Mouse (Mus musculus): ENCODE results near the gene Pard3b. TPM values are rescaled to one million over a fixed set of nuclear protein-coding genes. Genes with fewer than 3 reads are reported as not detected.

The Pard3b gene
- polyA plus RNA-seq, 1 experiment, result 0.69 TPM

- H3K36me3 ChIP-seq (ENCODE audit: control insufficient read depth, insufficient read depth, low read length), result no peaks in the 10 kb centered on the region
- peak overlapping the region; percentile 29; the same call in 1 of the 2 replicates for H3K27ac ChIP-seq (ENCODE audit: insufficient read depth, low read length)
- H3K4me3 ChIP-seq (ENCODE audit: extremely low read depth, insufficient read depth, insufficient read length), result no peak overlapping the region
- WGBS, result 84% methylated on average over 5 of the region's 5 CpGs
- TF ChIP-seq CTCF (IDR thresholded peaks at IDR 0.05; ENCODE audit: extremely low read depth, insufficient read depth, insufficient read length, insufficient replicate concordance) (no peak), POLR2A (IDR thresholded peaks at IDR 0.05; ENCODE audit: low read depth, low read length) (no peak)
- DNase-seq (ENCODE audit: low read depth in 1 of 2, low spot score in 2 of 2), result no peak
- peaks cover 2% of the 10 kb centered on the region; the same call in 1 of the 2 replicates for H3K4me1 ChIP-seq (ENCODE audit: control insufficient read depth, insufficient read depth, insufficient read length)
- H3K27me3 ChIP-seq (ENCODE audit: control insufficient read depth, insufficient read depth, low read length), result no peaks in the 10 kb centered on the region
These were observed 860.5 kb downstream of the Pard3b start for GRCm38 (mm10) chr1:62499146-62499545.

- Histone ChIP-seq H3K36me3 (ENCODE audit: control insufficient read depth, insufficient read depth, low read length) (no peaks in the 10 kb centered on the region), H3K27me3 (ENCODE audit: control insufficient read depth, insufficient read depth, low read length) (no peaks in the 10 kb centered on the region), H3K4me1 (ENCODE audit: control insufficient read depth, insufficient read depth, insufficient read length) (no peaks in the 10 kb centered on the region), H3K4me3 (ENCODE audit: extremely low read depth, insufficient read depth, insufficient read length) (no peak overlapping the region), H3K27ac (ENCODE audit: insufficient read depth, low read length) (no peak overlapping the region)
- TF ChIP-seq POLR2A (IDR thresholded peaks at IDR 0.05; ENCODE audit: low read depth, low read length), result no peak
- WGBS, result 90% methylated on average over 4 of the region's 4 CpGs
- no peak for DNase-seq (ENCODE audit: low read depth in 1 of 2, low spot score in 2 of 2)
These were observed 871.9 kb downstream of the Pard3b start for GRCm38 (mm10) chr1:62510501-62510900.

- no peaks in the 10 kb centered on the region for H3K36me3 ChIP-seq (ENCODE audit: control insufficient read depth, insufficient read depth, low read length)
- H3K4me3 ChIP-seq (ENCODE audit: extremely low read depth, insufficient read depth, insufficient read length), result no peak overlapping the region
- H3K4me1 ChIP-seq (ENCODE audit: control insufficient read depth, insufficient read depth, insufficient read length), result no peaks in the 10 kb centered on the region
- DNase-seq (ENCODE audit: low read depth in 1 of 2, low spot score in 2 of 2), result no peak
- WGBS, result 93% methylated on average over 3 of the region's 3 CpGs
- H3K27me3 ChIP-seq (ENCODE audit: control insufficient read depth, insufficient read depth, low read length), result no peaks in the 10 kb centered on the region
- no peak for TF ChIP-seq CTCF (IDR thresholded peaks at IDR 0.05; ENCODE audit: extremely low read depth, insufficient read depth, insufficient read length, insufficient replicate concordance)
- TF ChIP-seq POLR2A (IDR thresholded peaks at IDR 0.05; ENCODE audit: low read depth, low read length), result no peak
- H3K27ac ChIP-seq (ENCODE audit: insufficient read depth, low read length), result no peak overlapping the region
These were observed 873.1 kb downstream of the Pard3b start for GRCm38 (mm10) chr1:62511681-62512080.

- WGBS, result 94% methylated on average over 2 of the region's 2 CpGs
- Histone ChIP-seq H3K36me3 (ENCODE audit: control insufficient read depth, insufficient read depth, low read length) (no peaks in the 10 kb centered on the region), H3K27ac (ENCODE audit: insufficient read depth, low read length) (no peak overlapping the region), H3K27me3 (ENCODE audit: control insufficient read depth, insufficient read depth, low read length) (no peaks in the 10 kb centered on the region), H3K4me1 (ENCODE audit: control insufficient read depth, insufficient read depth, insufficient read length) (no peaks in the 10 kb centered on the region), H3K4me3 (ENCODE audit: extremely low read depth, insufficient read depth, insufficient read length) (no peak overlapping the region)
- TF ChIP-seq POLR2A (IDR thresholded peaks at IDR 0.05; ENCODE audit: low read depth, low read length) (no peak), CTCF (IDR thresholded peaks at IDR 0.05; ENCODE audit: extremely low read depth, insufficient read depth, insufficient read length, insufficient replicate concordance) (no peak)
- DNase-seq (ENCODE audit: low read depth in 1 of 2, low spot score in 2 of 2), result no peak
These were observed 880.1 kb downstream of the Pard3b start for GRCm38 (mm10) chr1:62518621-62519213.

GRCm38 (mm10) chr1:62521368-62521767 lies 882.7 kb downstream of the Pard3b start:
- 80% methylated on average over 7 of the region's 7 CpGs for WGBS
- no peak for TF ChIP-seq CTCF (IDR thresholded peaks at IDR 0.05; ENCODE audit: extremely low read depth, insufficient read depth, insufficient read length, insufficient replicate concordance)
- no peak for TF ChIP-seq POLR2A (IDR thresholded peaks at IDR 0.05; ENCODE audit: low read depth, low read length)
- Histone ChIP-seq H3K4me1 (ENCODE audit: control insufficient read depth, insufficient read depth, insufficient read length) (no peaks in the 10 kb centered on the region), H3K27me3 (ENCODE audit: control insufficient read depth, insufficient read depth, low read length) (no peaks in the 10 kb centered on the region), H3K4me3 (ENCODE audit: extremely low read depth, insufficient read depth, insufficient read length) (no peak overlapping the region), H3K27ac (ENCODE audit: insufficient read depth, low read length) (no peak overlapping the region), H3K36me3 (ENCODE audit: control insufficient read depth, insufficient read depth, low read length) (no peaks in the 10 kb centered on the region)
- no peak for DNase-seq (ENCODE audit: low read depth in 1 of 2, low spot score in 2 of 2)

GRCm38 (mm10) chr1:62522761-62523160 lies 884.1 kb downstream of the Pard3b start:
- H3K27ac ChIP-seq (ENCODE audit: insufficient read depth, low read length), result no peak overlapping the region
- DNase-seq (ENCODE audit: low read depth in 1 of 2, low spot score in 2 of 2), result no peak
- no peak overlapping the region for H3K4me3 ChIP-seq (ENCODE audit: extremely low read depth, insufficient read depth, insufficient read length)
- no peaks in the 10 kb centered on the region for H3K4me1 ChIP-seq (ENCODE audit: control insufficient read depth, insufficient read depth, insufficient read length)
- no peaks in the 10 kb centered on the region for H3K27me3 ChIP-seq (ENCODE audit: control insufficient read depth, insufficient read depth, low read length)
- TF ChIP-seq POLR2A (IDR thresholded peaks at IDR 0.05; ENCODE audit: low read depth, low read length) (no peak), CTCF (IDR thresholded peaks at IDR 0.05; ENCODE audit: extremely low read depth, insufficient read depth, insufficient read length, insufficient replicate concordance) (no peak)
- WGBS, result 91% methylated on average over 2 of the region's 2 CpGs
- no peaks in the 10 kb centered on the region for H3K36me3 ChIP-seq (ENCODE audit: control insufficient read depth, insufficient read depth, low read length)

GRCm38 (mm10) chr1:62527788-62528187 lies 889.2 kb downstream of the Pard3b start:
- DNase-seq (ENCODE audit: low read depth in 1 of 2, low spot score in 2 of 2), result no peak
- Histone ChIP-seq H3K4me1 (ENCODE audit: control insufficient read depth, insufficient read depth, insufficient read length) (no peaks in the 10 kb centered on the region), H3K27ac (ENCODE audit: insufficient read depth, low read length) (no peak overlapping the region), H3K4me3 (ENCODE audit: extremely low read depth, insufficient read depth, insufficient read length) (no peak overlapping the region), H3K27me3 (ENCODE audit: control insufficient read depth, insufficient read depth, low read length) (no peaks in the 10 kb centered on the region), H3K36me3 (ENCODE audit: control insufficient read depth, insufficient read depth, low read length) (no peaks in the 10 kb centered on the region)
- whole genome bisulfite sequencing, result 92% methylated on average over 7 of the region's 7 CpGs
- TF ChIP-seq POLR2A (IDR thresholded peaks at IDR 0.05; ENCODE audit: low read depth, low read length) (no peak), CTCF (IDR thresholded peaks at IDR 0.05; ENCODE audit: extremely low read depth, insufficient read depth, insufficient read length, insufficient replicate concordance) (no peak)

All from spleen, adult 2 months (tissue).